Mouse (Mus musculus): ENCODE results near the gene Cyp1b1.

GRCm38 (mm10) chr17:79730988-79731387 lies 16.1 kb upstream of the Cyp1b1 start:
- TF ChIP-seq POLR2A (IDR thresholded peaks at IDR 0.05; ENCODE audit: extremely low read depth, insufficient read depth, low read length) (no peak), CTCF (IDR thresholded peaks at IDR 0.05; ENCODE audit: low read depth, low read length) (no peak)

All from liver, adult 2 months (tissue).